Mouse (Mus musculus) kidney, embryonic 15.5 days (tissue): ENCODE measurements around the gene Emc10. TPM values are rescaled to one million over a fixed set of nuclear protein-coding genes. Genes with fewer than 3 reads are reported as not detected.

Source experiments
- ATAC-seq: fragments of 200-750 bp; cut with Nextera tagmentation; replicated peaks from 2 replicates; pipeline ENCODE4 v1.8.0; 2017; ENCODE audit warnings: moderate TSS enrichment; ENCODE audit not compliant: low FRiP score
- H3K27ac ChIP-seq: fragments of 300-500 bp; sonication (generic); 2 replicates; pipeline ENCODE4 v1.5.1; 2015; ENCODE audit warnings: mild to moderate bottlenecking, inconsistent platforms
- H3K27me3 ChIP-seq: fragments of 300-500 bp; sonication (generic); 2 replicates; pipeline ENCODE4 v1.6.1; 2015; ENCODE audit warnings: inconsistent platforms
- H3K36me3 ChIP-seq: fragments of 300-500 bp; sonication (generic); 2 replicates; pipeline ENCODE4 v1.6.1; 2015; ENCODE audit warnings: inconsistent platforms
- H3K4me1 ChIP-seq: fragments of 300-500 bp; sonication (generic); 2 replicates; pipeline ENCODE4 v1.6.1; 2015; ENCODE audit warnings: inconsistent platforms
- H3K4me2 ChIP-seq: fragments of 300-500 bp; sonication (generic); 2 replicates; pipeline ENCODE4 v1.6.1; 2015; ENCODE audit warnings: moderate library complexity, mild to moderate bottlenecking, inconsistent platforms
- H3K4me3 ChIP-seq: fragments of 300-500 bp; sonication (generic); replicated peaks from 2 replicates; pipeline ENCODE4 v1.5.1; 2015; ENCODE audit warnings: mild to moderate bottlenecking, inconsistent platforms
- H3K9ac ChIP-seq: fragments of 300-500 bp; sonication (generic); 2 replicates; pipeline ENCODE4 v1.6.1; 2015; ENCODE audit warnings: mild to moderate bottlenecking, inconsistent platforms
- H3K9me3 ChIP-seq: fragments of 300-500 bp; sonication (generic); replicated peaks from 2 replicates; pipeline ENCODE4 v1.6.1; 2016; ENCODE audit warnings: inconsistent platforms
- WGBS: fragments of 180-500 bp; shearing (Covaris S2); methylation state at CpG from one replicate; pipeline ENCODE4 v1.1.7; 2015; ENCODE audit warnings: mixed read lengths; 5-methylcytosine and 5-hydroxymethylcytosine counted together
- polyA plus RNA-seq: library from polyadenylated mRNA; unstranded; fragments of >200 nt; fragmentation: Nextera tagmentation; extraction: Ambion mirVana; gene quantifications from 2 replicates; pipeline ENCODE4 v1.2.1, GENCODE M21; 2015

Emc10 gene
- polyA plus RNA-seq, 1 experiment from 2014 or later = 120 TPM

DNA sequence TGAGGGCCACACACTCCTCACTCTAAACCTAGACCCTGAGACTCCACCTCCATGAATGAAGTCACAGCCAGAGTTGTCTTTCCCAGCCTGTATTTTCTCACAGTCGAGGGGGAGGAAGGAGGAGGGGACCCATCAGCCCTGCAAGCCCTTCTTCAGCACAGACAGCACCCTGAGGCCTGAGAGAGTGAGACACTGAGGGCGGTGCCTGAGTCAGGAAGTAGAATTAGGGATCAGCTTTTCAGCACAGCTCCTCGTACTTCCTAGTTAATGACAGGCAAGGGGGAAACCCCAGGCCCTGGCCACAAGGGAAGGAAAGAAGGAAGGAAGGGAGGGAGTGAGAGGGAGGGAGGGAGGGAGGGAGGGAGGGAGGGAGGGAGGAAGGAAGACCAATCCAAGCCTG lies 43.1 kb downstream of the Emc10 start:
- Histone ChIP-seq H3K4me3 (no peak overlapping the region), H3K36me3 (no peaks in the 10 kb centered on the region), H3K4me1 (0 out of 2 replicates have a peak, but pooled peaks cover 3% of the 10 kb centered on the region), H3K9me3 (no peaks in the 10 kb centered on the region), H3K27ac (no peak overlapping the region), H3K27me3 (peaks cover 12% of the 10 kb centered on the region), H3K4me2 (no peak overlapping the region), H3K9ac (no peak overlapping the region)
- 6% methylated on average over 3 of the region's 3 CpGs for WGBS
- ATAC-seq = no peak; the same call in 1 of the 2 replicates

DNA sequence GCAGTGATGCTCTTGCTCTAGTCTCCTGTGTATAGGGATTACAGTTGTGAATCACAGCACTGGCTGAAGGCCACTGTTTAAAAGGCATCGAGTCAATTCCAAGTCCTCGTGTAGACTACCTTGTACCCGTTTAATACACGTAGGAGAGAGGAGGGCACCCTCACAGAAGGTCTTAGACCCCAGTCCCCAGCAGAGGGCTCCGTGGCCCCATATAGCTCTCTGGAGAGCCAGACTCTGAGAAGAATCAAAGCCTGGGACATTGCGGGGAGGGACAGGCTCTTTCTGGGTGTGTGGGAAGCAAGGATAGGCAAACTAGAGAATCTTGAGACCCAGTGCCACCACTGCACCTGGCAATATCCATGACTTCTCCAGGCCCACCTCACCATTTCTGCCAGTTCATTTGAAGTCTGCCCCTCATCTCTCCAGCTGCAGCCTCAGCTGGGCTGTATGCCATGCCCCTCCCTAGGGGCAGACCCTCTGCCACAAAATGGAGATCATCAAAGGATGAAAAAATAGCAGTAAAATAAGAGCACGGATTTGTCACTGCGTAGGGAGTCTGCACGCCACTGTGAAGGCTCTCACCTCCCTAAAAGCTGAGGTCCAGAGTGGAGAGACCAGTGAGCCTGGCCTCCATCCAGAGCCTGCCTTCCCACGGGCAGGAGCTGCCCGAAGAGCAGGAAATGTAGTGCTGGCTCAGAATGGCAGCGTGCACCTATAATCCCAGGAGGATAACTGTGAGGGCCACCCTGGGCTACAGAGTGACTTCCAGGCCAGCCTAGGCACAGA lies 50.1 kb downstream of the Emc10 start:
- Histone ChIP-seq H3K4me3 (no peak overlapping the region), H3K9ac (no peak overlapping the region), H3K36me3 (no peaks in the 10 kb centered on the region), H3K4me1 (peaks cover 32% of the 10 kb centered on the region), H3K27me3 (peaks cover 68% of the 10 kb centered on the region), H3K4me2 (no peak overlapping the region), H3K27ac (no peak overlapping the region), H3K9me3 (no peaks in the 10 kb centered on the region)
- no peak for ATAC-seq
- 41% methylated on average over 12 of the region's 12 CpGs for WGBS

DNA sequence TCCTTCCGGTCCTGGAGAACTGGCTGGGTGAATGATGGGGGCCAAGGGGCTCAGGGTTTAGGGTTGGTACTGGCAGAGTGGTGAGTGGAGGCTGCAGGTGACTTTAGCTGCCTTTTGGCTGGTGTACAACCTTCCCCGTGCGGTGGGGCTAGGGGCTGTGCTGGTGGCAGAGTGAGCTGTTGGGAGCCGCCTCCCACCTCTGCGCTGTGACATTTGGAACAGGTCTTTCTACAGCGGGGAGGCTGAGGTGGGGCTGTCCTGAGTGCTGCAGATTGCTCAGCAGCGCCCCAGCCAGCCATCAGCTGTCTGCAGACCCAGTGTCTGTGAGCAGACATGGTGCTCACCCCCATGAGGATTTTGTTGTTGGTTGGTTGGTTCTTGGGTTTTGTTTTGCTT lies 50.8 kb downstream of the Emc10 start:
- H3K27me3 ChIP-seq = peaks cover 76% of the 10 kb centered on the region
- no peaks in the 10 kb centered on the region for H3K9me3 ChIP-seq
- peaks cover 32% of the 10 kb centered on the region for H3K4me1 ChIP-seq
- no peak overlapping the region for H3K4me2 ChIP-seq
- no peak overlapping the region for H3K27ac ChIP-seq
- 7% methylated on average over 7 of the region's 7 CpGs for WGBS
- no peaks in the 10 kb centered on the region for H3K36me3 ChIP-seq
- no peak for ATAC-seq
- no peak overlapping the region for H3K9ac ChIP-seq
- H3K4me3 ChIP-seq = no peak overlapping the region

DNA sequence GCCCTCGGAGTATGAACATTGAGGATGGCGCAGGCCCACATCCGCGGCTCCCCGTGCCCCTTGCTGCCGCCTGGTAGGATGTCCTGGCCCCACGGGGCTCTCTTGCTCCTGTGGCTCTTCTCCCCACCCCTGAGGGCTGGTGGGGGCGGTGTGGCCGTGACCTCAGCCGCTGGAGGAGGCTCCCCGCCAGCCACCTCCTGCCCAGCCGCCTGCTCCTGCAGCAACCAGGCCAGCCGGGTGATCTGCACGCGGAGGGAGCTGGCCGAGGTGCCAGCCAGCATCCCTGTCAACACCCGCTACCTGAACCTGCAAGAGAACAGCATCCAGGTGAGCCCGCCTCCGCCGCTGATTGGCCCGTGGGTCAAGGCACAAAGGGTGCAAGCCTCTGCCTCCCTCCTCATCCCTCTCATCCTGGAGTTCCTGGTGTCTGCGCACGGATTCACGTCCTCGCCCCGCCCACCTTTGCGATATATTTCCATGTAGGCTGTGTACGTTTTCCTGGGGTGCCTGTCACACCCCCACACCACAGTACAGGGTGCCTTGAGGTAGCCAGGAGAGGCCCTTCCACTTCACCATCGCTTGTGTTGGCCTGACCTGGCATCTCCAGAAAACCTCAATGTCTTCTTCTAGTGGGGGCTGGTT lies 51.3 kb downstream of the Emc10 start:
- Histone ChIP-seq H3K27ac (no peak overlapping the region), H3K27me3 (peaks cover 81% of the 10 kb centered on the region), H3K4me3 (no peak overlapping the region), H3K9me3 (no peaks in the 10 kb centered on the region), H3K9ac (no peak overlapping the region), H3K36me3 (no peaks in the 10 kb centered on the region), H3K4me1 (peaks cover 32% of the 10 kb centered on the region), H3K4me2 (no peak overlapping the region)
- WGBS = 10% methylated on average over 29 of the region's 29 CpGs
- no peak for ATAC-seq

DNA sequence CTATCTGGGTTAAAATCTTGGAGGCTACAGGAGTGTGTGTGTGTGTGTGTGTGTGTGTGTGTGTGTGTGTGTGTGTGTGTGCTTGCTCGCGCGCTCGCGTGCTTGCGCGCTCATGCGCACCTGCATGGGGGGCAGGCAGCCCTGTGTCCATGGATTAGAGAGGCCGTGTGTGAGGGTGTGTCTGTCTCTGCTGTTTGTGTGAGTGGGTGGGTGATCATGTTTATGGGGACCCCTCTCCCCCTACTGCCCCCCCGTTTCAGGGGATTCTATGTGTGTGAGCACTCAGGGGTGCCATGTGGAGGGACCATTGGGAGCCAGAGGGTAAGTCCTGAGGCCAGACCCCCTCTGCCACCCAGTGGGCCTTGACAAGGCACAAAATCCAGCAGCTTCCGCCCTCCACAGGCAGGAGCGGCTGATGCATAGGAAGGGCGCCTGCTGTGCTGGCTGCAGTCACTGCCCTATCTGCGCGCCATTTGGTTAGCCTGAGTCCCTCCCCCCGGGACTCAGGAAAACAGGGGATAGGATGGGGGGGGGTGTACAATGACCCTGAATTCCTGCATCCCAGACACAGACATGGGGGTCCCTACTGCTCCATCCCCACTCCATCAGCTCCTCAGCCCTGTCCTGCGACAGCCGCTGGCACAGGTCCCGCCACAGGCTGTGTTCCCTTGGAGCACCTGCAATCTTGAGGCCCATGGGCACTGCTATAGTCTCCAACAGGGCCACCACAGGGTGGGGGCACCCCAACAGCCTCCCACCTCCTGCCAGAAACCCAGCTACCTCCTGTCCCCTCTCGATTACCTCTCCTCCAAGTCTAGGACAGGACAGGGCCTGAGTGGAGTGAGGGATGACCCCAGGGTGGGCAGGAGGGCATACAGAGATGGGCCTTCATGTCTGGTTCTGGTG lies 52.8 kb downstream of the Emc10 start:
- Histone ChIP-seq H3K36me3 (no peaks in the 10 kb centered on the region), H3K4me1 (peaks cover 32% of the 10 kb centered on the region), H3K9ac (no peak overlapping the region), H3K9me3 (no peaks in the 10 kb centered on the region), H3K4me3 (peak overlapping the region; percentile 32), H3K4me2 (peak overlapping the region; percentile 53), H3K27me3 (peaks cover 81% of the 10 kb centered on the region), H3K27ac (no peak overlapping the region)
- peak; percentile 23; the same call in 1 of the 2 replicates for ATAC-seq
- 8% methylated on average over 20 of the region's 20 CpGs for WGBS

DNA sequence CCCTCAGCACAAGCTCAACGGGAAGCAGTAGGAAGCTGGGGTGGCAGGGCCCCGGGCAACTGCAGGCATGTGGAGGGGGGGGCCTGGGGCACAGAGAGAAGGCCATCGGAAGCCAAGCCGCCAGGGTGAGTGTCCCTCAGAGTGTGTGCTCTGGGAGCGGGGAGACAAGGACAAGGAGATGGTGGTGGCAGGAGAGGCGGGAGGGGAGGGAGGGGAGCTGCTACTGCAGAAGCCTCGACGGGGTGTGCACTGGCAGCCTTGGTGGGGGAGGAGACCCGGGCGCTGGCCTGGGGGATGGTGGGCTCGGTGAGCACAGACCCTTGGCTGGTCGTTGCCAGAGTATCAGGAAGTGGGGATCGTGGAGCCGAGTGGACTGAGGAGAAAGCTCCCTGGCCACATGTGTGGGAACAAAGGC lies 53.9 kb downstream of the Emc10 start:
- WGBS = 3% methylated on average over 14 of the region's 14 CpGs
- peak overlapping the region; percentile 32 for H3K4me3 ChIP-seq
- H3K9ac ChIP-seq = peak overlapping the region; percentile 31; the same call in 1 of the 2 replicates
- no peak overlapping the region for H3K27ac ChIP-seq
- peak overlapping the region; percentile 53 for H3K4me2 ChIP-seq
- H3K27me3 ChIP-seq = peaks cover 90% of the 10 kb centered on the region
- no peaks in the 10 kb centered on the region for H3K36me3 ChIP-seq
- H3K4me1 ChIP-seq = peaks cover 32% of the 10 kb centered on the region
- peak; percentile 31; the same call in 1 of the 2 replicates for ATAC-seq
- H3K9me3 ChIP-seq = no peaks in the 10 kb centered on the region

DNA sequence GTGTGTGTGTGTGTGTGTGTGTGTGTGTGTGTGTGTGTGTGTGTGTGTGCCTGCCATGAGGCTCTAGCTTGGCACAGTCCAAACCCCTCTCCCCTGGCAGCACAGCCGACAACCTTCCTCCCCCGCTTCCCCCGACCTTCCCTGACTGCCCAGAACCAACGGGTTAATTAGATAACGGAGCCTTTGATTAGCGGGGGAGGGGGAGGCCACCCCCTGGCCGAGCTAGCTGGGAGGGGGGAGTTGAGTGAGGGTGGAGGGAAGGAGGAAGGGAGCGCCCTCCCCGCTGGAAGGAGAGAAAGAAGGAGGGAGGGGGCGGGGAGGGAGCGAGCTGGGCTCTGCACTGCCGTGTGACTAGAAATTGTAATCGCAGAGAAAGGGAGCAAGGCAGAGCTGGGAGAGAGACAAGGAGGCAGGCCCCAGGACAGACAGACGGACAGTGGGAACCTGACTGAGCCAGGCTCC lies 54.6 kb downstream of the Emc10 start:
- Histone ChIP-seq H3K4me1 (peaks cover 32% of the 10 kb centered on the region), H3K4me3 (peak overlapping the region; percentile 32), H3K36me3 (no peaks in the 10 kb centered on the region), H3K4me2 (peak overlapping the region; percentile 53), H3K9ac (no peak overlapping the region), H3K9me3 (no peaks in the 10 kb centered on the region), H3K27me3 (peaks cover 90% of the 10 kb centered on the region), H3K27ac (no peak overlapping the region)
- no peak; the same call in 1 of the 2 replicates for ATAC-seq
- under 1% methylated on average over 13 of the region's 14 CpGs for WGBS

DNA sequence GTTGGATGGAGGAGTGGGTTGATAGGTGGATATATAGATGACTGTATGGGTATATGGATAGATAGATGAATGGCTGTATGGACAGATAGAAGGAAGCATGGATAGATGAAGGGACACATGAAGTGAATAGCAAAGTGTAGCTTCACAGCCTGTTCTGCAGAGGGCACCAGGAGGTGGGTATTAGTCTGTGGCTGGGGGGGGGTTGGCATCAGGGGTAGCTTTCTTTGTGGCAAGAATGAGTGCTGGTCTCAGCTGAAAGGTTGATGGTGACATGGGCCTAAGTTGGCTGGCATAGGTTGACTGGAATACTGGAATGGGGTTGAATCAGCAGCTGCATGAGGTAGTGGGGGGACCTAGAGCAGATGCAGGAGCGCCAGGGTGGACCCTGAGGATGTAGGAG lies 55.1 kb downstream of the Emc10 start:
- H3K27me3 ChIP-seq = peaks cover 85% of the 10 kb centered on the region
- 11% methylated on average over 1 of the region's 1 CpGs for WGBS
- no peak overlapping the region for H3K9ac ChIP-seq
- 0 out of 2 replicates have a peak overlapping the region, but pooled peaks have one; percentile 53 for H3K4me2 ChIP-seq
- no peak overlapping the region for H3K4me3 ChIP-seq
- no peak overlapping the region for H3K27ac ChIP-seq
- no peak for ATAC-seq
- H3K9me3 ChIP-seq = no peaks in the 10 kb centered on the region
- no peaks in the 10 kb centered on the region for H3K36me3 ChIP-seq
- H3K4me1 ChIP-seq = peaks cover 32% of the 10 kb centered on the region

DNA sequence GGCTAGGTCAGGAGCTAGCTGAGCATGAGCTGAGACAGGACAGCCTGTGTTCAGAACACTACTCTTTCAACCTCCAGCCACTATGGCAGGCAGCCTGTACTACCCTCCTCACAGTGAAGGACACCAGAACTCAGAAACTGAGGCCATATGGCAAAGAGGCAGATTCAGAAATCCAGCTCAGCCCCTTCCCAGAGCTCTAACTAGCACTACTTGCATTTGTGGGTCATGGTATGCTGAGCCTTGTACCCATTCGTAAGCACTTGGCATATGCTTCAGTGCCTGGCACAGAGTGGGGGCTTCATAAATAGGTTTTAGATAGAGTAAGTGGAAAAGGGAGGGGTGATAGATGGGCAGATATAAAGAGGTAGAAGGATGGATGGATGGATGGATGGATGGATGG lies 55.9 kb downstream of the Emc10 start:
- no peak overlapping the region for H3K4me3 ChIP-seq
- H3K27me3 ChIP-seq = peaks cover 84% of the 10 kb centered on the region
- H3K27ac ChIP-seq = no peak overlapping the region
- no peak overlapping the region for H3K9ac ChIP-seq
- no peaks in the 10 kb centered on the region for H3K36me3 ChIP-seq
- peaks cover 32% of the 10 kb centered on the region for H3K4me1 ChIP-seq
- no peaks in the 10 kb centered on the region for H3K9me3 ChIP-seq
- WGBS = 95% methylated on average over 1 of the region's 1 CpGs
- ATAC-seq = no peak
- H3K4me2 ChIP-seq = no peak overlapping the region
